Mouse (Mus musculus) urinary bladder, adult 2 months (tissue): ENCODE measurements around the gene Gm11273. TPM values are rescaled to one million over a fixed set of nuclear protein-coding genes. Genes with fewer than 3 reads are reported as not detected.

ENCODE experiments used
- polyA plus RNA-seq: library from polyadenylated mRNA; depleted of rRNA; stranded (reverse); fragments of >200 nt; gene quantifications from 2 replicates; pipeline ENCODE4 v1.2.3, GENCODE M21; 2012; rRNA removed

Gm11273 gene
- polyA plus RNA-seq, 1 experiment, result 21.6 TPM

Other genes starting within 250 kb of the Gm11273 start
- 0.10 TPM in 1 of 2 replicates, not detected in the other for gene Gpx5, start 208.7 kb downstream of the Gm11273 start, polyA plus RNA-seq
- not detected in 2 replicates for gene Gpx6, start 189.3 kb downstream of the Gm11273 start, polyA plus RNA-seq
- gene Olfr1367, start 154.5 kb downstream of the Gm11273 start, polyA plus RNA-seq, result not detected in 2 replicates
- 7.9 and 8.0 TPM in 2 replicates for gene Zscan12, start 138.6 kb downstream of the Gm11273 start, polyA plus RNA-seq
- 56.6 and 76.3 TPM in 2 replicates for gene Zkscan3, start 98.7 kb downstream of the Gm11273 start, polyA plus RNA-seq
- 2.2 and 2.5 TPM in 2 replicates for gene Pgbd1, start 60.4 kb downstream of the Gm11273 start, polyA plus RNA-seq
- gene Zscan26, start 47.7 kb downstream of the Gm11273 start, polyA plus RNA-seq, result 69.8 and 74.6 TPM in 2 replicates
- gene Nkapl, start 32.9 kb downstream of the Gm11273 start, polyA plus RNA-seq, result 1.0 and 1.1 TPM in 2 replicates
- gene Zkscan4, start 22.5 kb downstream of the Gm11273 start, polyA plus RNA-seq, result 3.2 and 3.6 TPM in 2 replicates
- gene Gm10065, start 22.0 kb downstream of the Gm11273 start, polyA plus RNA-seq, result not detected in 2 replicates
- 0.86 and 1.2 TPM in 2 replicates for gene AK157302, start 6.2 kb downstream of the Gm11273 start, polyA plus RNA-seq
- gene Zkscan8, start 29.7 kb upstream of the Gm11273 start, polyA plus RNA-seq, result 8.4 and 8.6 TPM in 2 replicates
- gene Olfr1366, start 41.4 kb upstream of the Gm11273 start, polyA plus RNA-seq, result not detected in 2 replicates
- not detected in 2 replicates for gene Olfr1535, start 58.5 kb upstream of the Gm11273 start, polyA plus RNA-seq
- gene Olfr1364, start 80.3 kb upstream of the Gm11273 start, polyA plus RNA-seq, result not detected in 2 replicates
- gene Olfr1362, start 112.6 kb upstream of the Gm11273 start, polyA plus RNA-seq, result not detected in 2 replicates
- gene Olfr11, start 141.1 kb upstream of the Gm11273 start, polyA plus RNA-seq, result not detected in 2 replicates
- gene Olfr1361, start 162.0 kb upstream of the Gm11273 start, polyA plus RNA-seq, result not detected in 2 replicates
- gene Olfr1360, start 176.0 kb upstream of the Gm11273 start, polyA plus RNA-seq, result not detected in 2 replicates
- gene Olfr1359, start 196.7 kb upstream of the Gm11273 start, polyA plus RNA-seq, result not detected in 2 replicates
- gene Hist1h2bl, start 214.7 kb upstream of the Gm11273 start, polyA plus RNA-seq, result 0.91 TPM in 1 of 2 replicates, not detected in the other
- not detected in 2 replicates for gene Hist1h2ai, start 215.0 kb upstream of the Gm11273 start, polyA plus RNA-seq
- gene Hist1h3h, start 216.2 kb upstream of the Gm11273 start, polyA plus RNA-seq, result not detected in 2 replicates
- gene Hist1h2bm, start 220.6 kb upstream of the Gm11273 start, polyA plus RNA-seq, result 0.25 TPM in 1 of 2 replicates, not detected in the other
- 1.2 and 1.7 TPM in 2 replicates for gene Hist1h4j, start 233.6 kb upstream of the Gm11273 start, polyA plus RNA-seq
- 1.4 and 1.5 TPM in 2 replicates for gene Hist1h4k, start 249.1 kb upstream of the Gm11273 start, polyA plus RNA-seq